Mouse (Mus musculus): ENCODE measurements at regions not wholly inside any gene's neighbourhood (a gene's known extent, or its start where the extent isn't known, plus 50 kb on each side); places are given as distances from the start of the nearest gene placed in this dataset.

DNA sequence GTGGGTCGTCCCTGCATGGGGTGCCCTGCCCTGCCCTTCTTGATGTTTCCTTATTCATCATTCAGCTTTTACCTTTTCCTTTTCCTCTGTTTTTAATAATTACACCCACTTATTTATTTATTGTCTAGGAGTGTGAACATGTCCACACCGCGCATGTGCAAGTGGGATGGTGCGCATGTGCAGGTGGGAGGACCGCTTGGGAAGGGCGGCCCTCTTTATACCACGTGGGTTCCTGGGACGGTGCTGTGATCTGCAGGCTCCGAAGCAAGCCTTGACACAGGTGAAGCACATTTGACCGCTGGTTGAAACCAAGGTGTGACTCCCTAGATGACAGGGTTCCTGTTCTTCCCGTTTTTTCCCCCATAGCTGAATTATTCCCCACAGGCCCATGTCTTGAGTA, 60.0 kb downstream of the Syf2 start:
- DNase-seq (ENCODE audit: low spot score in 2 of 2) = no peak

GRCm38 (mm10) chr4:134993526-134994122, 62.9 kb downstream of the Syf2 start:
- no peak for DNase-seq (ENCODE audit: low spot score in 2 of 2)

DNA sequence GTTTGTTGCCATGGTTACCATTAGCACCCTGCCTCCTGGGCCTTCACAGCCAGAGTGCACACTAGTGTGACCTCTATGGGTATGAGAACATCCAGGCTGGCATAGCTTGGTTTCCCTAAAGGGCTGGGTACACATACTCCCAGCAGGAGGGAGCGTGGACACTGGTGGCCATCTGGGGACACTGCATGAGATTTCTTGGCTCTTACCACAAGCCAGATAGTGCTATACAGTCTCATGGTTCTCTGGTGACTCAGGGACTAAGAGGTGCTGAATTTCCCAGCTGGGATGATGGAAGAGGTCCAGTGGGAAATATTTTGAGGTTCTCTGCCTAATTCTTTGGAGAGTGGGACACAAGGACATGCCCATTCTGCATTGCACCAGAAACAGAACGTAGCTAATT, 63.5 kb downstream of the Syf2 start:
- DNase-seq (ENCODE audit: low spot score in 2 of 2) = no peak

DNA sequence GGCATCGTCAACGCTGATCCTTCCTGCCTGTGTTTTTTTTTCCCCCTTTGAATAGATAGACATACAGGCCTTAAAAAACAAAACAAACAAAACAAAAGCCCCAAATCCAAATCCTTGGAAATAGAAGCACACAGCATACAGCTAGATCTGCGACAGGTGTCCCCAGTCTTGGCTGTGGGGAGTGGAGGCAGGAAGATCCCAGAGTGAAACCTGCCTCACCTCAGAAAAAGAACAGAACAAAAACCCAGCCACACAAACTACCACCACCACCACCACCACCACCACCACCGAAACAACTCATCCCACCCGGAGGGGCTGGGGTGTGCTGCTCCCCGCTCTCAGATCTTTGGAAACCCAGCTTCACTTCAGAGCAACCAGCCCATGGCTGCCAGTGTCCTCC, 64.0 kb downstream of the Syf2 start:
- no peak for DNase-seq (ENCODE audit: low spot score in 2 of 2)

GRCm38 (mm10) chr4:134995052-134995451, 64.4 kb downstream of the Syf2 start:
- no peak for DNase-seq (ENCODE audit: low spot score in 2 of 2)

DNA sequence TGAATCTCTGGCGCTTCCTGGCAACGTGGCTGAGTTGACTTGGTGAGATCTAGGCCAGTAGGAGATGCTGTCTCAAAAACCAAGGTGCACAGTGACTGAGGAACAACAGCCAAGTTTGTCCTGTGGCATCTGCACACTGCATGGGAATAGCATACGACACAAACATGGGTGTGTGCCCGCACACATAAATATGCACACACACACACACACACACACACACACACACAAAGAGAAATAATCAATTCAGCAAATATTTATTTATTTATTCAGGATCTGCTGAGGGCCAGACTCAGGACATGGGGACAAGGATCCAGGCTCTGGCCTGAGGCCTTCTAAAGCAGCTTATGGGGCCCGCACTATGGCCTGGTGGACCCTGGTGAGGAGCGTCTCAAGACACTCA, 65.4 kb downstream of the Syf2 start:
- no peak for DNase-seq (ENCODE audit: low spot score in 2 of 2)

DNA sequence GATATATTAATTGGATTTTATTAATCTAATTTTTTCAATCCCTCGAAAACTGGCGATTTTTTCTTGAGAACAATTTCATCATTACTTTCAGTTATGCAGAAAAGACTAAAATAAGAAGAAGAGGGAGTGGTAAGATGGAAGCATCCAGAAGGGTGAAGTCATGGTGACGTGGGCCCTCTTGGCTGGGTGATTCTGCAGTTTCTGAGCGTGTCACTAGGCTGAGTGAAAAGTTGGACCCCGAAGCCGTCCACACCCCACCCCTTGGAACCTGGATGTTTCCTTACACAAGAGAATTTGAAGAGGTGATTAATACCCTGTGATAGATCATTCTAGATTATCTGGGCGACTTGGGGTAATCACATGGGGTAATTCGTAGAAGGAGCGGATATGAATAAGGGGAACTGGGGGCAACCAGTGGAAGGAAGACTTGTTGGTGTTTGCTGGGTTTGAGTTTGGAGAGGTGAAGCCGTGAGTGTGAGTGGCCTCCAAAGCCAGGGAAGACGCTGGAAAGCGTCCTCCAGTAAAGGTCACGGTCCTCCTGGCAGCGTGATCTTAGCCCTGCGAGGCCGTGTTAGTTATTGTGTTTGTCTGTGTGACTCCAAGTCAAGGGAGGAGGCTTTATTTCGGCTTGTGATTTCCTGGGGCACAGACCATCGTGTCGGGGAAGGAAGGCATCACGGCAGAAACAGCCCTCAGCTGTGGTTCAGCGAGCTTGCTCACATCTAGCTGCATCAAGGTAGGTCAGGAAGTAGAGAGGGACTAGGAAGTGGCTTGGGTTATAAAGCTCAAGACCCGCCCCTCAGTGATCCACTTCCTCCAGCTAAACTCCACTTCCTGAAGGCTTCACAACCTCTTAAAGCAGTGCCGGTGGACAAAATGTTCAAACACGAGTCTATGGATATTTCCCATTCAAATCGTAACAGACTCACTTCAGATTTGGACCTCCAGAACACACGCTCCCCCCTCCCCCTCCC, 67.0 kb downstream of the Syf2 start:
- peak; percentile 18 to 24 for DNase-seq (ENCODE audit: low spot score in 2 of 2)

DNA sequence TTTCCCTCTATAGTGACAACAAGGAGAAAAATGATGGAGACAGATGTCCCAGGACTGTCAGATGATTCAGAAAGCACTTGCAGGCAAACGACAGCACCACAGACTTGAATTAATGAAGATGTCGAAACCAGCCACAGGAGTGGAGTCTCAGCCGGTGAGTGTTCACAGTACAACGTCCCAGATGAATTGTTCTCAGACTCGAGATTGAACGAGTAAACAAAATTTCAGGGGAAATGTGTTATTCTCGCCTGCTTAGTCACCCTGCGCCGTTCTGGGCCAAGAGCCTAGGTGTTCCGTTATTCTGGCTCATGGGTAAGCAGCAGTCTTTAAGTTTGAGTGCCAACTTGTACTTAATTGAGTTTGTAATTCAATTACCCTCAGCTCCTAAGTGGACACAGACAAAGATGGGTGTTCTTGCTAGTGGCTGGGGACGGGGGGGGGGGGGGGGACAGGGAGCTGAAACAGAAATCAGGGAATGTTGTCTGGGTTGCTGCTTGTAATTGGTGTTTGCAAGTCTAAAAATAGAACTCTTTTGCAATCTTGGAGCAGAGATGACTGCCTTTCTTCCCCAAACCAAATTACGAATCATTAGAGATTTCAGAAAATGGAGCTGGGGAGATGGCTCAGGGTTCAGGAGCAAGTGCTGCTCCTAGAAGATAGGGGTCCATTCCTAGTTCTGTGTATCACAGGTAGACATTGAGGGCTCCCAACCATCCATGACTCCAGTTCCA, 68.4 kb downstream of the Syf2 start:
- no peak for DNase-seq (ENCODE audit: low spot score in 2 of 2)

DNA sequence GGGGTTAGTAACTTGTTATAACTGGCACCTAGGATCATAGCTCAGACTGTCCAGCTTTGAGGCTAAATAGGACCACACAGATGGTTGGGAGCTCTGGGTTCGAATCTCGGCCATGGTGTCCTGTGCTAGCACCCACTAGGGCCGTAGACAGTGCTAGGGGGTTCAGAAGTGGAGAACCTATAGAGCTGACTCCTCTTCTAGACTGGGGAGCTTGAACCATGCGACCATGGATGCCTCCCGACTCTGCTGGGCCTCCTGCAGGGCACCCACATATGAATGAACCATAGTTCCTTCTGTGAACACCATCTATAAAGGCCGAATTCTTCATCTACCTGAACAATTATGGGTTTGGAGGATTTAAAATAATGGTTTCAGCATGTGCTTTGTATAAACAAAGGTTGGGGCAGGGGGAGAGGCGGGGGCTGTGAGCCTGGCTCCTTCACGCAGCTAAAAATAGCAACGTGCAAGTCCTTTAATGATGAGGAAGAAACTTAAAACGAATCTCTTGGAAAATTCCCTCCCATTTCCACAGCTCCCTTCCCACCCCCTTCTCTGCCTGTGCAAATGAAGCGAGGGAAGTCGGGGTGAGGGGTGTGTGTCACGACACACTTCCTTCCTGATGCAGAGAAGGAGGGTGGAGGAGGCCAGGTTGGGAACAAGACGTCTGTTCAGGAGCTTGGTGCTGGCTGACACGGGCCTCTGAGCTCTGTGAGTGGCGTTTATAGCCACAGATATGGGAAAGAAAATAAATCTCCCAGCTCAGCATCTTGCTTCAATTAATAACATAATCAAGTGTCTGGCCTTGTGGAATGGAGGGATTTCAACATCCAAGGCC, 71.6 kb downstream of the Syf2 start:
- DNase-seq (ENCODE audit: low spot score in 2 of 2) = no peak

DNA sequence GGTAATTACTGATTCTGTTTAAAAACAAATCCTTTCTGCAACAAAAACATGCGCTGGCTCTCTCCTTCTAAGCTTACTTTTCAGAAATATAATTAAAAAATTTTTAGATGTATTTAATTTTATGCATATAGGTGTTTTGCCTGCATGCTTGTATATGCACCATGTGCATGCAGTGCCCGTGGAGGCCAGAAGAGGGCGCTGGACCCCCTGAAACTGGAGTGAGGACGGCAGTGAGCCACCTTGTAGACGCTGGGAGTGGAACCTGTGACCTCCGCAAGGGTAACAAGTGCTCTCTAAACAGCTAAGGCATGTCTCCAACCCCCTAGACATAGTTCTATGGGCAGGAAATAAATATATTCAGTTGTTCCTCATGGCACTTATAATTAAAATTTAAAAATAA, 80.7 kb downstream of the Syf2 start:
- no peak for DNase-seq (ENCODE audit: low spot score in 2 of 2)

DNA sequence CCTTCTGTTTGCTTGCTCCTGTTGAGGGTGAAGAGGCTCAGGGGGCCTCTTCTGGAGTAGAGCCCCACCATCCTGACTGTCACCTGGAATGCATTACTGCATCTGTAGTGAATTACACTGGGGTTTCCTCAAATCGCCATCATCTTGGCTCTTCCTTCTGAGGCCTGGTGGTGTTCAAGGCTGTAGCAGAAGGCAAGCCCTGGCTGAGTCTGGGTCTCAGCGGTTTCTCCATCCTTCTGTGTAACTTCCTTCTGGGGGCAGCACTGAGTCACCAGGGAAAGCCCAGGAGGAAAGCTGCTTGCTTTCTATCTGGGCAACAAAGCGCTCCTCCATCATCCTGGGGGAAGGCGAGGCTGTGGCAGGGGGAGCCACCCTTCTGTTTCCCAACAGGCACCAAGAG, 82.2 kb downstream of the Syf2 start:
- DNase-seq (ENCODE audit: low spot score in 2 of 2) = no peak

- DNase-seq (ENCODE audit: low spot score in 2 of 2) = no peak
Measured at GRCm38 (mm10) chr4:135013932-135014331, 83.2 kb downstream of the Syf2 start.

GRCm38 (mm10) chr4:135018018-135018417, 87.3 kb downstream of the Syf2 start:
- peak; percentile 57 to 67 for DNase-seq (ENCODE audit: low spot score in 2 of 2)

DNA sequence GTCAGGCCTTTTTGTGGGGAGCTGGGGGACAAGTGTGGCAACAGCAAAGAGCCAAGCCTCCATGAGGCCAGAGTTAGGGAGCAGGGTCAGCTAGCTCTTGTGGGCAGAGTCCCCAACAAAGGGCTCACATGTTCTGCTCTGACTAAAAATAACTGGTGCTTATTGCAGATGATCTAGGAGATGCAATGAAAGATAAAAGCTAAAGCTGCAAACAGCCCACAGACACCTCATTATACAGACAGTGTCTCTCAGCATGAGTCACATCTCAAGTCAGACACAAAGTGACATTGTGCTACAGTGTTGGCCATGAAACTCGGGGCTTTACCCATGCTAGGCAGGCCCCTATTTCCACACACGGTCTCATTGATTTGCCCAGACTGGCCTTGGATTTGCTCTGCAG, 88.4 kb downstream of the Syf2 start:
- DNase-seq (ENCODE audit: low spot score in 2 of 2) = peak; percentile 50 to 74

GRCm38 (mm10) chr4:135020262-135020991, 89.7 kb downstream of the Syf2 start:
- DNase-seq (ENCODE audit: low spot score in 2 of 2) = no peak

DNA sequence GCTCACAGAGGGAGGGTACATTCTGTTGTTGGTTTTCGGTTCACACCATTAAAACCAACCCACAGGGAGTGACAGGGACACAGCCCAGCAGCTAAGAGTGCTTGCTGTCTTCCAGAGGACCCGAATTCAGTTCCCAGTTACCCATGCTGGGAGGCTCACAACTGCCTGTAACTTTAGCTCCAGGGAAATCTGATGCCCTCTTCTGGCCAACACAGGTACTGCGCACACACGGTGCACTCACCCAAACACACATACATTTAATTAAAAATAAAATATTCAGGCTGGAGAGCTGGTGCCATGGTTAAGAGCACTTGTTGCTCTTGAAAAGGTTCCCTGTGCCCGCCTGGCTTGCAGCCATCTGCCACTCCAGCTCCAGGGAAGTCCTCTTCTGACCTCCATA, 92.5 kb downstream of the Syf2 start:
- DNase-seq (ENCODE audit: low spot score in 2 of 2) = no peak

DNA sequence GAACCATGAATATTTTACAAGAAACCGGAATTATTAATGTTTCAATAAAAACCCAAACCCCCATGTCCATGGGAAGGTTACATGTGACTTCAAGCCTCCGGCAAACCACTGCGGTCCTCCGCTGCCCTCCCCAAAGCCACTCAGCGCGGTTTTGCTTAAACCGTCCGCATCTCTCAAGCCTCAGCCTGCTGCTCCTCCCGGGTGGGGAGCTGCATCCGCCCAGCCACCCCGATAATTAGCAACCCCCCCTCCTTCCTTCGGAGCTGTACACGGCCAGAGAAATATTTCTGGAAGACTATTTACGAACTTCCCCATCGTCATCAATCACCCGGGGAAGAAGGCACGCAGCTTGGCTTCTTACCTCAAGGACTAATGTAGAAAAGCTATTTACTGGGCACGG, 94.7 kb upstream of the Runx3 start:
- no peak for DNase-seq (ENCODE audit: low spot score in 2 of 2)

DNA sequence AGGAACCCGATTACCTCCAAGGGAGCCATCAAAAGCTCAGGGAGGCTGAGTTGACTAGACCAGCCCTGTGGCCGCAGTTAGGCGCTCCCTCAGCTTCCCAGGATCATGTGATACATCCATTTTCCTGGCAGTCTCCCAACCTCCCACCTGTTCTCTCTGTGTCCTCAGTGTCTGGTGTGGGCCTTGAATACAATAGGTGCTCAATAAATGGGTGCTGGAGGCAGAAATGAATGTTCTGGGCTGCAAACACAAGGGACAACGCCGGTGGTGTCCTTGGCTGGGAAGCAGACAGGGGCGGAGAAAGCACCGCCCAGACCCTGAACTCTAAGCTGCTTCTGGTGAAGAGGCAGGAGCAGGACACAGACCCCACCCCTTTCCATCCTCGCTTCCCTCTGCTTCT, 93.3 kb upstream of the Runx3 start:
- no peak for DNase-seq (ENCODE audit: low spot score in 2 of 2)

GRCm38 (mm10) chr4:135029723-135030122, 90.7 kb upstream of the Runx3 start:
- no peak for DNase-seq (ENCODE audit: low spot score in 2 of 2)

DNA sequence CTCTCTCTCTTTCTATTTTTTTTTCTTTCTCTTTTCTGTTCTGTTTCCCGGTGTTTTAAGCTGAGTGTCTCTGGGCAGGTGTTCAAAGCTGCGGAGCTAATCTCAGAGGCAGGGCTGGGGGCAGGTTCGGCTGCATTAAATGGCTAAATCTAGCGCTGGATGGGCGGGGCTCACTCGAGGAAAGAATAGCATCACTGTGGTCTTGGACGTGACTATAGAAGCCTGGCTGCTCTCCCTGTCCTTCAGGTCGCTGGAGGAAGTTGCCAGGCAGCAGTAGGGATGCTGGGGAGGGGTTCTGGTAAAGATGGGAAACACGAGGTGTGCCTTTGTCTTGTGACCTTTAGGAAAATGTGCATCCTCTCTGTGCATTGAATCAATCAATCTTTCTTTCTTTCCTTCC, 88.0 kb upstream of the Runx3 start:
- DNase-seq (ENCODE audit: low spot score in 2 of 2) = no peak

DNA sequence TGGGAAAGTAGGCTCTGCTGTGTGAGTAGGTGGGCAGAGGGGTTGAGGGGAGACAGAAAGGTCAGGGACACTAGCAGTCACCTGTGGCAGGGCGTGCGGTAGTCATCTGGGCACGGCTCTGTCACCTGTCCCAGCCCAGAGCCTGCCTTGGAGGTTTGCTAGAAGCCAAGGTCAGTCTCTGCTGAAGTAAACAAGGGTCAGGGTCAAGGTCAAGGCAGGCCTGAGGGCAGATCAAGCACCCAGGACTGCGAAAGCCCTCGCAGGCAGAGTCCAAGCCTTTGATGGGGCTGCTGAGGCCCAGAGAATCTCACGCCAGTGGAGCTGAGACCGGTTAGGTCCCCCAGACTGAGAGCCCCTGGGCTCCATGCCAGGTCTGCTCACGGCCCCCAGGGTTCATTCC, 87.2 kb upstream of the Runx3 start:
- no peak for DNase-seq (ENCODE audit: low spot score in 2 of 2)

Data from natural killer cell, adult 2 months (primary cell).